8 mouse cellular contexts compared by ENCODE assay signal in genomic region chr1:171251594-171252324, GRCm38 (mm10). TPM values are rescaled to one million over a fixed set of nuclear protein-coding genes. Genes with fewer than 3 reads are reported as not detected.
A peak's percentile ranks its signal among the peaks of the same experiment; 100 is the strongest.
DNase-seq lines count a peak whose midpoint lies in the region; ATAC-seq and TF ChIP-seq lines count a peak whose summit lies in the region.

No protein-coding gene starts in this region.

- peak overlapping the region; percentile 72 for H3K27ac ChIP-seq in forebrain, embryonic 12.5 days
- H3K27ac ChIP-seq in kidney, embryonic 15.5 days, result peak overlapping the region; percentile 91
- H3K27ac ChIP-seq in midbrain, postnatal 0 days (ENCODE audit: low read depth, low read length), result no peak overlapping the region; the same call in 1 of the 2 replicates

- peak overlapping the region; percentile 44 for H3K9ac ChIP-seq in forebrain, embryonic 12.5 days
- H3K9ac ChIP-seq in kidney, embryonic 15.5 days, result peak overlapping the region; percentile 48
- 0 out of 2 replicates have a peak overlapping the region, but pooled peaks have one; percentile 33 for H3K9ac ChIP-seq in midbrain, postnatal 0 days (replicated peaks; ENCODE audit: low read length, poor library complexity, severe bottlenecking)

- H3K27me3 ChIP-seq in forebrain, embryonic 12.5 days, result peaks cover 5% of the 10 kb centered on the region
- H3K27me3 ChIP-seq in kidney, embryonic 15.5 days, result no peaks in the 10 kb centered on the region
- no peaks in the 10 kb centered on the region for H3K27me3 ChIP-seq in midbrain, postnatal 0 days (ENCODE audit: insufficient read depth, low read length)

- 2% methylated on average over 13 of the region's 13 CpGs for WGBS in forebrain, embryonic 12.5 days
- WGBS in kidney, embryonic 15.5 days, result 5% methylated on average over 13 of the region's 13 CpGs
- 7% methylated on average over 13 of the region's 13 CpGs for WGBS in midbrain, postnatal 0 days

- peaks cover 46% of the 10 kb centered on the region for H3K4me1 ChIP-seq in forebrain, embryonic 12.5 days
- peaks cover 62% of the 10 kb centered on the region for H3K4me1 ChIP-seq in kidney, embryonic 15.5 days
- H3K4me1 ChIP-seq in midbrain, postnatal 0 days (ENCODE audit: insufficient read depth, low read length), result peaks cover 9% of the 10 kb centered on the region; the same call in 1 of the 2 replicates

- ATAC-seq in forebrain, embryonic 12.5 days (ENCODE audit: low FRiP score), result no peak
- ATAC-seq in kidney, embryonic 15.5 days (replicated peaks; ENCODE audit: low FRiP score), result peak; percentile 28
- ATAC-seq in midbrain, postnatal 0 days (ENCODE audit: low FRiP score), result no peak; the same call in 1 of the 2 replicates

- no peaks in the 10 kb centered on the region for H3K9me3 ChIP-seq in forebrain, embryonic 12.5 days
- no peaks in the 10 kb centered on the region for H3K9me3 ChIP-seq in kidney, embryonic 15.5 days (replicated peaks)
- H3K9me3 ChIP-seq in midbrain, postnatal 0 days (ENCODE audit: low read length), result no peaks in the 10 kb centered on the region

- DNase-seq in adrenal gland, adult 2 months, result peak; percentile 38
- DNase-seq in adrenal gland, postnatal 36 days, result no peak
- DNase-seq in 3T3-L1 (ENCODE audit: low read depth, low spot score), result peak; percentile 57
- DNase-seq in midbrain, postnatal 0 days (ENCODE audit: low spot score), result peak; percentile 46
- no peak for DNase-seq in B cell, adult 2 months
- DNase-seq in thymus, postnatal 25 days, result no peak

- no peaks in the 10 kb centered on the region for H3K36me3 ChIP-seq in forebrain, embryonic 12.5 days (replicated peaks)
- peaks cover 32% of the 10 kb centered on the region for H3K36me3 ChIP-seq in kidney, embryonic 15.5 days
- H3K36me3 ChIP-seq in midbrain, postnatal 0 days (ENCODE audit: insufficient read depth, low read length), result no peaks in the 10 kb centered on the region

- H3K4me2 ChIP-seq in forebrain, embryonic 12.5 days, result peak overlapping the region; percentile 47
- H3K4me2 ChIP-seq in kidney, embryonic 15.5 days, result peak overlapping the region; percentile 73
- peak overlapping the region; percentile 57 for H3K4me2 ChIP-seq in midbrain, postnatal 0 days (ENCODE audit: low read depth, low read length, poor library complexity, severe bottlenecking)

- peak overlapping the region; percentile 22 for H3K4me3 ChIP-seq in forebrain, embryonic 12.5 days (replicated peaks)
- H3K4me3 ChIP-seq in kidney, embryonic 15.5 days (replicated peaks), result peak overlapping the region; percentile 46
- peak overlapping the region; percentile 31; the same call in 1 of the 2 replicates for H3K4me3 ChIP-seq in midbrain, postnatal 0 days (ENCODE audit: low read depth, low read length)

- no peak for TF ChIP-seq CTCF in midbrain, postnatal 0 days (IDR thresholded peaks at IDR 0.05)

RNA-seq across cellular contexts. Expression of gene Ndufs2, which starts 0.6 kb away (rescaled TPM):
- 100 to 1,000 TPM; 558 to 829 TPM for total RNA-seq in adrenal gland, adult 2 months (2021)
- 210 and 224 TPM in 2 replicates for polyA plus RNA-seq in adrenal gland, adult 2 months (2012; rRNA removed)
- 100 to 1,000 TPM; 657 to 866 TPM for total RNA-seq in adrenal gland, postnatal 36 days (2021)
- polyA plus RNA-seq in forebrain, embryonic 12.5 days (2016; fragmentation: Nextera tagmentation; extraction: Ambion mirVana), result 209 and 213 TPM in 2 replicates
- 276 and 283 TPM in 2 replicates for polyA plus RNA-seq in kidney, embryonic 15.5 days (2015; fragmentation: Nextera tagmentation; extraction: Ambion mirVana)
- total RNA-seq in midbrain, postnatal 0 days (2014; rRNA removed), result 224 and 230 TPM in 2 replicates
- polyA plus RNA-seq in midbrain, postnatal 0 days (2015; fragmentation: Nextera tagmentation; extraction: Ambion mirVana), result 221 and 244 TPM in 2 replicates

RNA-seq across cellular contexts. Expression of gene Adamts4, which starts 1.5 kb away (rescaled TPM):
- total RNA-seq in adrenal gland, adult 2 months (2021), result 1 to 10 TPM; 1.1 to 1.3 TPM
- 1.7 and 2.8 TPM in 2 replicates for polyA plus RNA-seq in adrenal gland, adult 2 months (2012; rRNA removed)
- 1 to 10 TPM in 1 of 2 experiments, under 1 TPM in 1; 0.79 to 4.2 TPM for total RNA-seq in adrenal gland, postnatal 36 days (2021)
- polyA plus RNA-seq in forebrain, embryonic 12.5 days (2016; fragmentation: Nextera tagmentation; extraction: Ambion mirVana), result 8.9 TPM in 2 replicates
- polyA plus RNA-seq in kidney, embryonic 15.5 days (2015; fragmentation: Nextera tagmentation; extraction: Ambion mirVana), result 10.7 and 11.6 TPM in 2 replicates
- 5.2 and 8.2 TPM in 2 replicates for total RNA-seq in midbrain, postnatal 0 days (2014; rRNA removed)
- polyA plus RNA-seq in midbrain, postnatal 0 days (2015; fragmentation: Nextera tagmentation; extraction: Ambion mirVana), result 3.4 and 4.2 TPM in 2 replicates

RNA-seq across cellular contexts. Expression of gene Fcer1g, which starts 17.6 kb away (rescaled TPM):
- 10 to 100 TPM; 22.9 to 31.2 TPM for total RNA-seq in adrenal gland, adult 2 months (2021)
- 56.0 and 66.2 TPM in 2 replicates for polyA plus RNA-seq in adrenal gland, adult 2 months (2012; rRNA removed)
- total RNA-seq in adrenal gland, postnatal 36 days (2021), result 10 to 100 TPM; 15.2 to 20.4 TPM
- 12.6 and 15.3 TPM in 2 replicates for polyA plus RNA-seq in forebrain, embryonic 12.5 days (2016; fragmentation: Nextera tagmentation; extraction: Ambion mirVana)
- 35.0 and 36.9 TPM in 2 replicates for polyA plus RNA-seq in kidney, embryonic 15.5 days (2015; fragmentation: Nextera tagmentation; extraction: Ambion mirVana)
- total RNA-seq in midbrain, postnatal 0 days (2014; rRNA removed), result 21.3 and 25.9 TPM in 2 replicates
- polyA plus RNA-seq in midbrain, postnatal 0 days (2015; fragmentation: Nextera tagmentation; extraction: Ambion mirVana), result 30.5 and 31.1 TPM in 2 replicates

RNA-seq across cellular contexts. Expression of gene B4galt3, which starts 18.4 kb away (rescaled TPM):
- 10 to 100 TPM; 30.3 to 33.4 TPM for total RNA-seq in adrenal gland, adult 2 months (2021)
- polyA plus RNA-seq in adrenal gland, adult 2 months (2012; rRNA removed), result 53.0 and 56.7 TPM in 2 replicates
- 10 to 100 TPM; 27.1 to 36.6 TPM for total RNA-seq in adrenal gland, postnatal 36 days (2021)
- 78.1 and 78.6 TPM in 2 replicates for polyA plus RNA-seq in forebrain, embryonic 12.5 days (2016; fragmentation: Nextera tagmentation; extraction: Ambion mirVana)
- polyA plus RNA-seq in kidney, embryonic 15.5 days (2015; fragmentation: Nextera tagmentation; extraction: Ambion mirVana), result 80.4 and 94.3 TPM in 2 replicates
- total RNA-seq in midbrain, postnatal 0 days (2014; rRNA removed), result 77.0 and 94.9 TPM in 2 replicates
- polyA plus RNA-seq in midbrain, postnatal 0 days (2015; fragmentation: Nextera tagmentation; extraction: Ambion mirVana), result 109 and 110 TPM in 2 replicates

RNA-seq across cellular contexts. Expression of gene Apoa2, which starts 26.9 kb away (rescaled TPM):
- total RNA-seq in adrenal gland, adult 2 months (2021), result 10 to 100 TPM in 1 of 2 experiments, 1 to 10 TPM in 1; 4.5 to 48.6 TPM
- 7.8 TPM in 1 of 2 replicates, not detected in the other for polyA plus RNA-seq in adrenal gland, adult 2 months (2012; rRNA removed)
- 1 to 10 TPM; 2.2 to 6.4 TPM for total RNA-seq in adrenal gland, postnatal 36 days (2021)
- 1.5 and 2.6 TPM in 2 replicates for polyA plus RNA-seq in forebrain, embryonic 12.5 days (2016; fragmentation: Nextera tagmentation; extraction: Ambion mirVana)
- polyA plus RNA-seq in kidney, embryonic 15.5 days (2015; fragmentation: Nextera tagmentation; extraction: Ambion mirVana), result 45.5 and 97.5 TPM in 2 replicates
- 3.7 TPM in 1 of 2 replicates, not detected in the other for total RNA-seq in midbrain, postnatal 0 days (2014; rRNA removed)
- 5.2 and 7.2 TPM in 2 replicates for polyA plus RNA-seq in midbrain, postnatal 0 days (2015; fragmentation: Nextera tagmentation; extraction: Ambion mirVana)

Comparison
In these comparisons a context has a peak if more than half of its experiments do, and no peak if none do; other contexts are left out.
1. DNase-seq: peak in adrenal gland, adult 2 months (single experiment), 3T3-L1 (single experiment) and midbrain, postnatal 0 days (single experiment); none in adrenal gland, postnatal 36 days (0 of 2), B cell, adult 2 months (0 of 2) and thymus, postnatal 25 days (single experiment).
2. Peak in every context shown above with its lines, with median percentiles within 50 percentile points of each other: H3K4me2 ChIP-seq, H3K4me3 ChIP-seq and H3K9ac ChIP-seq.